Mouse (Mus musculus) left cerebral cortex, postnatal 14 days (tissue): ENCODE measurements around the gene Rnf17. TPM values are rescaled to one million over a fixed set of nuclear protein-coding genes. Genes with fewer than 3 reads are reported as not detected.

Experiments used
- total RNA-seq, 2 experiments: library from RNA; stranded (reverse); gene quantifications; 2 replicates each; pipeline ENCODE4 v1.2.3; 2021

Rnf17 gene
- total RNA-seq, 2 experiments from 2014 or later: 0.47 to 1.0 TPM

Other genes with a start within 250 kb of the Rnf17 start
- not detected for gene Gzmg, start 243.0 kb upstream of the Rnf17 start, total RNA-seq
- gene Gzmn, start 228.0 kb upstream of the Rnf17 start, total RNA-seq: not detected
- gene Gzmf, start 191.2 kb upstream of the Rnf17 start, total RNA-seq: not detected
- not detected for gene Gzmc, start 167.9 kb upstream of the Rnf17 start, total RNA-seq
- gene Gzmb, start 140.3 kb upstream of the Rnf17 start, total RNA-seq: not detected
- under 1 TPM; 0.19 to 0.24 TPM for gene Atp12a, start 37.5 kb upstream of the Rnf17 start, total RNA-seq
- gene Cenpj, start 172.8 kb downstream of the Rnf17 start, total RNA-seq: 1 to 10 TPM; 2.4 to 3.3 TPM
- 1 to 10 TPM; 2.7 to 3.8 TPM for gene Parp4, start 173.0 kb downstream of the Rnf17 start, total RNA-seq